Mouse (Mus musculus): ENCODE results near the gene Ssmem1.

The Ssmem1 gene

DNA sequence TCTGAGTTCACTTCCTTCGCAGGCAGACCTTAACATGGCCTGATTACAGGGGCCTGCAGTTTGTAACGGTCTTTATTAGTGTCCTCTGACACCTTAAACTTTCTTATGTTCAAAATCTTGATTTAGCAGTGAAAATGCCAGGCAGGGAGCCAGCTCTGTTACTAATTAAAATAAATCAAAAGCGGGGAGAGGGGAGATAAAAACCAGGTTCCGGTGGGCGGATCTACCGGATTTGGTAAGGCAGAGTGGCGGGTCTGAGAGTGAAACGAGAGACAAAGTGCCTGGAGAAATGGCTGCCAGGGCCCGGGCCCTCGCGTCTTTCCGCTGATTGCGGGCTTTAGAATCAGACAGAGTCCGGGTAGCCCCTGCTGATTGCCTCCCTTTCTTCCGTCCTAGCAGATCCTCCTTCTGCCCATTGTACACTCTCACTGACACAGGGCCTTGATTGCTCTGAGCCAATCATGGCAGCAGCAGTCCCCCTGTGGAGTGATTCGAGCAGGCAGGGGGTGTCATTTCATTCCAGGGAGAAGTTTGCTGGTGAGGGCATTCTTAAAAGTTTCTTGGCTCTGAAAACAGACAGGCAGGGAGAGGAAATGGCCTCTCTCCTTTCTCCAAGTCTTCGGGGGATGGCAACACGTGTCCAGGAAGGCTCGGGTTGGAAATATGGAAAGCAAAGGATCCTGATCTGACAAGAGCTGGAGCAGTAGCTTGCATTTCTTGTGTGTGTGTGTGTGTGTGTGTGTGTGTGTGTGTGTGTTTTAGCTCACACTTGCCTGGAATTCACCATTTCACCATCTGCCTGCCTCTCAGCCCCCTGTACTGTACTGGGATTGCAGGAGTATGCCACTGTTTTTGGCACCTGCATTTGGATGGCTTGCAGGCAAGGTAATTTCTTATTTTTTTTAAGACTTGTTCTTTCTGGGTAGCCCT is 17.2 kb downstream of the Ssmem1 start:
- DNase-seq (ENCODE audit: low spot score), result no peak

DNA sequence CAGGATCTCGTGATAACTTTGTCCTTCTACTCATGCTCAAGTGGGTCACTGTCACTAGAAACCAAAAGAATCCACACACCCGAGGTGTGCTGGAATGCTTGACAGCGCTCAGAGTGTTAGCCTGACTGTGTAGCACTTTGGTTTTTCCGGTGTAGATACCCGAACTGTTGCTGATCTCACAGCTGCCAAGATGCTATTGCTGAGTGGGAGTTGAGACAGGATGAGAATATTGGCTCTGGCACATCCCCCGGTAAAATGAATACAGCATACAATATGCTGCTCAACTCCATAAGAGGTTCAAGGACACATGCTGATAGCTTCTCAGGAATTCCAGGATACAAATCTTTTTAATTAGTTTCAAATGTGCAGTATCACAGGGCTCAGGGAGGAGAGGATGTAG is 19.2 kb downstream of the Ssmem1 start:
- no peak for DNase-seq (ENCODE audit: low spot score)

DNA sequence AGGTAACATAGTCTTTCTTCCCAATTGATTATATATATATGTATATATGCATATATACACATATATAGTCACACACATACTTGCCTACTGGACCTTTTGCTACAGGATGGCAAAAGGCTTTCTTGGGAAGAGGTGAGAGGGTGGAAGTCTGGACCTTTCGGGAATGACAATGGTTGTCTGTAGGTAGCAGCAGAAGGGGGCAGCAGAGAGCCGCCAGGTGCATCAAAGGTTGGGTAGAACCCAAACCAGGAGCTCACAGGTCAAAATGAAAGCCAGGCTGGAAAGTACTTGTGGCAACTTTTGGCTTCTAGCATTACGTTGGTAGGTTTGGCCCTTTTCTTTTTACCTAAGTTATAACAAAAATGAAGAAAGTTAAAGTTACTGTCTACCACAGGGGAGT is 25.7 kb downstream of the Ssmem1 start:
- DNase-seq (ENCODE audit: low spot score), result peak; percentile 72

DNA sequence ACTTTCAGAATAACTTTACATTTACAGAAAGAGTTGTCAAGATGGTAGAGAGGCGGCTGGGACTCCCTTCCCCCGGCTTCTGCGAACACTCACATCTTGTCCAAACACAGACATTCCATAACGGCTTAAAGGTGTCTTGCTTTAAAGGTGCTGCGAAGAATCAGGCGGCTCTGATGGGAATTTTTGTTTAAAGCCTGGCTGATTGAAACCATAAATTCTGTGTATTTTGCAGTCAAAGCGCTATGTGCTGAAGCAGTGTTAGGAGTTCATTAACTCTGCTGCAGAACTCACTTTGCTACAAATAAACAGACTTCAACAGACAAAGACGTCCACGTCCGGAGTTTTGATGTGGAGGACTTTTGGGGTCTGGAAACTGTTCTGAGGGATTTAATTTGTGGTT is 28.6 kb downstream of the Ssmem1 start:
- no peak for DNase-seq (ENCODE audit: low spot score)

DNA sequence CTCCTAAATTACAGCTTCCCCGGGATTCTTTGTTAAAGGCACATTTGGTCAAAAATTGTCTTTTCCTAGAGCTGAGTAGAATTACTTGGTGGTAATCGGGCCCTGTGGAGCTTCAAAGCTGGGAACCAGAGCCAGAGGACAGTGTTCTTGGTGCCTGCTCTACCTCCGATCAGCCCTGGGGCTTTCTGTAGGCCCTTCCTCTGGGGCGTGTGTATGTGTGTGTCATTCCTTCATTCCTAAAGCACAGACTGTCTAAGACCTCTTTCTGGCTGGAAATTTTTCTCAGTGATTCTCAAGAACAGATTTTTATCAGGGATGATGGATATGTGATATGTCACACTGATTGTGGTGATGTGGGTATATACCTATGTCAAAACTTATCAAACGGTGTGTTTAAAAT is 29.2 kb downstream of the Ssmem1 start:
- DNase-seq (ENCODE audit: low spot score), result no peak

DNA sequence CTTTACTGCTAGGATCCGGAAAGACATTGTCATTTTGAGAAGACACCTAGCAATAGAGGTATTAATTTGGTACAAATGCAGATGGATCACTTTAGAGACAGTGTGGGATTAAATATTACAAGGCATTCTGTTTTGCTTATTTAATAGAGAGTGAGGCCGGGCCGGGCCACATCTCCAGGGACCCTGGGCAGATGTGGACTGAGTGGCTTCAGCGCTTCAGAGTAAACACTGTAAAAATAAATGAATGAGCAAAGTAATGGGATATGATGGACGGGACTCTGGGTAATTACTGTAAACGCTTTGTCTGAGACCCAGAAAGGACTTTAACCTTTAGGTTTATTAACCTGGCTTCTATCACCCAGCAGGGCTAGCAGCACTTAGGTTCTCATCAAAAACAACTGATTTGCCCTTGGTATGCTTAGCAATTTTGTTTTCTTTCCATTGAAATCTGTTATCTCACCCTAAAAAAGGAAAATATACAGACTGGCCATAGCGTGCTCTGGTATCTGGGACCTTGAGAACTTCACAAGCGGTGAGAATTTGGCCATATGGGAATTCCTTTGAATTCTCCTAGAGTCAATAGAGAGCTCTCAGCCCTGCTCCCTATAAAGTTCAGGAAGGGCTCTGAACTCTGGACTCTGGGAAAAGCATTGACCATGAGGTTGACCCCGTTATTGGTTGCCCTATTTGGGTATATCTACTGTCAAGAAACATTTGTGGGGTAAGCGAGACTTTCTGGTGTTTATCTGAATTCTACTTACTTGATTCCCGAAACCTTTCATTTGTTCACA is 31.6 kb downstream of the Ssmem1 start, which contains the start of gene Cpa2:
Gene Cpa2 (plus strand): TSS at position 574 of the 791 bp plus-strand sequence.
- no peak for DNase-seq (ENCODE audit: low spot score)

DNA sequence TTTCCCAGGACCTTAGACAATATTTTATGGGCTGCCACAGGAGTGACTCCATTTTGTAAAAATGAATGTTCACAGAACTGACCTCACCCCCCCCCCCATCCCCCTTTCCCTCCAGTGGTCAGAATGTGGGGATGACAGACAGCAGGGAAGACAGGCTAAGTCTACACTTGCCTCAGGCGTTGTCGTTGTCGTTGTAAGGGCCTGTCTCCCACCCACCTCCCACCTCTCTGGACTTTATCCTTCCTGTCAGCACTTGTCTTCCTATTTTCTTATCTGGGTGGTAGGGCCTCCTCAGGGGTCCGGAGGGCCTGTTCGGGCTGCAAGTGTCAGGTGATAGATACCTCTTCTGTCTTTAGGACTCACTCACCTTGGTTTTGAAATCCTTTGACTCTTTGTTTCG is 32.6 kb downstream of the Ssmem1 start:
- no peak for DNase-seq (ENCODE audit: low spot score)

DNA sequence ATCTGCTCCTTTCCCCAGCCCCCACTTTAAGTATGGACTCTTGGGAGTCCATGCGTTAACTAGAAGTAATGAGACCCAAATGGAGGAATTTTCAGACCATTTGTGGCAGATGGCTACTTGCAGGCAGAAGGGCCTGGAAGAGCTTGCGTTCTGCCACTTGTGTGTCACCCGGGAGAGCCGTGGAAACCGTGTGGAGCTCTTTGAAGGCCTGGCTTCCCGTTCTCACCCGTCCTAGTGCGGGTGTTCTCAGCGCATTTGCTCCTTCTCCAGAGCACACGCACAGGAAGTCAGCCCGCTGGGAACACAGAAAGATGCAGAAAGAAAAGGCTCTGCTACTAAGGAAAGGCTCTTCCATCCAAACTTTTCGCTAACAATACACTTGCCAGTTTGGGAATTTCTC is 33.4 kb downstream of the Ssmem1 start:
- no peak for DNase-seq (ENCODE audit: low spot score)

DNA sequence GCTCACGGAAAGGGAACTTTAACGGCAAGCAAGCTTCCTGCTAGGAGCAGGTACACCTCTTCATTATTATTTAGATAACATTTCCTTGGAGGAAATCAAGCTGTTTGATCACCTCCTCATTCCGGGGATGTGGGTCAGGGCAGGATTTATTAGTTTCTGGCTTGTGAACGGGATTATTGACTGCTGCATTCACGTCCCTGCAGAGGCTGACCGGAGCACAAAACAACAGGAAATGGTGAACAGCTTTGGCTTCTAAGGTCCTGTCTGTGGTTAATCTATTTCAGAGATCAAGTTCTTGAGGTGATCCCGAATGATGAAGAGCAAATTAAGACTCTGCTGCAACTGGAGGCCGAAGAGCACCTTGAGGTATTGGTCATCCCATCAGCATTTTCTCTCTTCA is 34.2 kb downstream of the Ssmem1 start:
- no peak for DNase-seq (ENCODE audit: low spot score)

DNA sequence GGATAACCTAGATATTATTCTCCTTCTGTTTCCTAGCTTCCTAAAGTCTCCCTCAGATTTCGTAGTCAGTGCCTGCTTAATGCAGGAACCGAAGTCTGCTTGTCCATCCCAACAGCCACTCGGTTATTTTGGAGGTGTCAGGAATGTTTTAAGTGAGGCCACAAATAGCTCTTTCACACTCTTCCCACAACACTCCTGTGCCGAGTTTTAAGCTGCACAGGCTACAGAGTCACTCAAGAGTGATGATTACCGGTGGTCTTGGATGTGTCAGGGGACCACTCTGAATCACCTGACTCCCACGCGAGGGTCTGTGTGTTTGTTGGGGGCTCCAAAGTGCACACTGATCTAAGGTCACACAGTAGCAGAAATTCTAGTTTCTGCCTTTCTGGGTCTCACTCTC is 36.0 kb downstream of the Ssmem1 start:
- DNase-seq (ENCODE audit: low spot score), result no peak

DNA sequence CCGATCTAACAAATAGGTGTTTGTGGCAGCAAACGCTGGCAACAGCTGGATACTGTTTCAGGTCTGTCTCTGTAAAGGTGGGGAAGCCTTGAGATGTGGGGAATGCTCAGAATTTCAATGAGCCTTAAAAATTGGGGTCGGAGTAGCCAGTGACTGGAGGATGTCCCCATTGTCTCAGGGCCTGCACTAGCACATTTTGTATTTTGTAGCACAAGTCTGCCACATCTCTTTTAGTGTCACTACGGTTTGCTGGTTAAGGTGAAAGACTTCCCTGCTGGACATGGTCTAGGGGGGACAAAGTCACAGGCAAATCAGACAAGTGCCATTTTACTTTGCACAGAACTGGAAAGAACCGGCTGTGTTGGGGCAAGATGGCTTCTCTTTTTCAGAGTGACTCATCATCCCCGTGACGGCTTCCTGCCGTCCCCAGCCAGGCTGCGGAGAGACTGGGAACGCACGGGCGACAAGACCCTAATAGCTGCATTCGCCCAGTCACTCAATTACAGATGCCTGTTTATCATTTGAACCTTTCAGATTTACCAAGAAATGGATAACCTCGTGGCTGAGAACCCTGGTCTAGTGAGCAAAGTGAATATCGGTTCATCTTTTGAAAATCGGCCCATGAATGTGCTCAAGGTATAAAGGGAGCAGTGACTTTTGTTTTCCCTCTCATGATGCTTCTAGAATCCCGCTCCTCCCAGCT is 37.1 kb downstream of the Ssmem1 start:
- no peak for DNase-seq (ENCODE audit: low spot score)

DNA sequence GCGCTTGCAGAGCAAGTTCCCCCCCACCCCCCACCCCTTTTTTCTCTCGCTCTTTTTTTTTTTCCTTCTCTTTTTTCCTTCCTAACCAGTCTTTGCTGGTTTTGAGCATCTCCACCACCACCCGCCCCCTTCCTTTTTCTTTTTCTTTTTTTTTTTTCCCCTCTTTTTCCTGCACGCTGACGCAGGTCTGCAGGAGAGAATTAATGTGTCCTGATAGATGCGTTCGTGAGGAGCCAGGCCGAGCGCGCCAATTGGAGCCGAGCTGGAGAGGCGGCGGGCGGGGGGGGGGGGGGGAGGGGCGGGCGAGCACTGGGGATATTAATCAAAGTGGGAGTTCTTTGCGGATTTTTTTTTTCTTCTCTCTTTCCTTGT is 37.6 kb downstream of the Ssmem1 start:
- no peak for DNase-seq (ENCODE audit: low spot score)

DNA sequence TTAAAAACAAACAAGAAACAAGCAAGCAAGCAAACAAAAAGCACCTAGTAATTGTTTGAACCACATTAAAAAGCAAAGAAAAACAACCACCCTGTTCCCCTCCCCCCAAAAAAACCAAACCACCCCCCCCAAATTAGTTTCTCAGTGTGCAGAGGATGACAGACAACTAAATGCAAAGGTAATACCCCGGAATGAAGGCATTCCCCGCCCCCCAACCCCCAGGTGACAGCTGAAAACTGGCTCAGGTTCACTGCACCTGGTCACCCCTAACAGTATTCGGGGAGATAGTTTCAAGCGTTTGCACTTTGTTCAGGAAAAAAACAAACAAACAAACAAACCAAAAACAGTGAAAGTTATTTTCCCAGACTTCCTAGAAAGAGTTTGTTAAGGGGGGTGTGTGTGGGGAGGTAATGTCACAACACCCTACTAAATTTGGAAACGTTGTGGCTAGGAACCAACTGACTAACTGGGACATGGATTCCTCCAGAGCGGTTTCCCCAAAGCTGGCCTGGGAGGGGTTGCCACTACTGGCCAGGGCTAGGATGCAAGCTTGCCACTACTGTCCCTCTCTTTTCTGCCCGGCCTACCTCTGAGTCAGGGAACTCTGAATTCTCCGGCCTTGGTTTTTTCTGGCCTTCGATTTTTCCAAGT is 38.1 kb downstream of the Ssmem1 start:
- peak; percentile 93 for DNase-seq (ENCODE audit: low spot score)

DNA sequence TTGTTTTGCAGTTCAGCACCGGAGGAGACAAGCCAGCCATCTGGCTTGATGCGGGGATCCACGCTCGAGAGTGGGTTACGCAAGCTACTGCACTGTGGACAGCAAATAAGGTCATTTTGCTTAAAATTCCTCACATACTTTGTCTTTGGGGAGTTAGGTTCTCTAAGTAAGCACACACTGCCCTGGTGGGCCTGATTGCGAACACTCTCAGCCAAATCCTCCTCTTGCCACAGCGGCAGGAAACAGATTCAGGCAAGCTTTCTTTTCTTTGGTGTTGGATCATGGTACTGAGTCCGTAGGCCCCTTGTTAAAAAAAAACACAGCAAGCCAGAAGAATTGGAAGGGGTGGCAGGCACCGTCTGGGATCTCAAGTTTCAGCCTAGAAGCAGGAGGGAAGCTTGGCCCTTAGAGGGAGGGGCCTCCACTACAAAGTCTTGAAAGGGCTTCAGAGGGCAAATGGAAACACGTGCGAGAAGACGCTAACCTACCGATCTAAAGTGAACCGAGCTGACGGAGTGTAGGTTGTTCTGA is 39.6 kb downstream of the Ssmem1 start:
- peak; percentile 50 for DNase-seq (ENCODE audit: low spot score)

DNA sequence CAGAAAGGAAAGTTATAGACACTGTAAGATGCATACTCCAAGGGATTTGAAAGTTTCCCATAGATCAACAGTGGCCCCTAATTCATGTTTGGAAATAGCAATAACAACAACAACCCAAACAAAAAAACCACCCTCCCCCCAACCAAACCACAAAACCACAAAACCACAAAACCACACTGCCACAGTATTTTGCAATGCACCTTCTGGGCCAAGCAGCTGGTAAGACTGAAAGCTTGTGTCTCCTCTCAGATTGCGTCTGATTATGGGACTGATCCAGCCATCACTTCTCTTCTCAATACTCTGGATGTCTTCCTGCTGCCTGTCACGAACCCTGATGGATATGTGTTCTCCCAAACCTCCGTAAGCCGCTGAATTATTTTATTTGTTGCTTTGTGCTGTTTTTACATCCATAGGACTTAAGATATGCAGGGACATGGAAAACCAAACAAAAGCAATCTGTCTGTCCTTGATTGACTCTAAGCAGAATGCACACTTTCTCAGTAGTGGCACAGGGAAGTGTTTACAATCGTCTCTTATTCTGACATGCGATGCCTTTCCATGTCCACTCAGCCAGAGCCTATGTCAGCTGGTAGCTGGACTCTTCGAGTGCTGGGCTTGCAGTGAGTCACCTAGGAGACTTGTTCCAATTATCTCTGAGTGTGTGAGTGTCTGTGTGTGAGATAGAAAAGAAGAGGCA is 41.0 kb downstream of the Ssmem1 start:
- peak; percentile 84 for DNase-seq (ENCODE audit: low spot score)

DNA sequence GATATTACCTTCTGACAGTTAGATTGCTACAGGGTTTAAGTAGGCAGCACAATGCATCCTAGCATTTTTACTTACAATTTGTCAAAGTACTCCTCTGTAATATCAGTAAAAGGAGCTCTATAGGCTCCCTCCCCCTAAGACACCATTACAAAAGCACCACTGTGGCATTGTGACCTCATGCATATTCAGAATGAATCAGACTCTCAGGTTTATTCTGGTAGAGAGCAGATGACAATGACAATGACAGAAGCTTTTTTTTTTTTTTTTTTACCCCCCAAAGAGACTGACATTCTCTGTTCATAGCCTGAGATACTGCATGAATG is 41.5 kb downstream of the Ssmem1 start:
- no peak for DNase-seq (ENCODE audit: low spot score)

DNA sequence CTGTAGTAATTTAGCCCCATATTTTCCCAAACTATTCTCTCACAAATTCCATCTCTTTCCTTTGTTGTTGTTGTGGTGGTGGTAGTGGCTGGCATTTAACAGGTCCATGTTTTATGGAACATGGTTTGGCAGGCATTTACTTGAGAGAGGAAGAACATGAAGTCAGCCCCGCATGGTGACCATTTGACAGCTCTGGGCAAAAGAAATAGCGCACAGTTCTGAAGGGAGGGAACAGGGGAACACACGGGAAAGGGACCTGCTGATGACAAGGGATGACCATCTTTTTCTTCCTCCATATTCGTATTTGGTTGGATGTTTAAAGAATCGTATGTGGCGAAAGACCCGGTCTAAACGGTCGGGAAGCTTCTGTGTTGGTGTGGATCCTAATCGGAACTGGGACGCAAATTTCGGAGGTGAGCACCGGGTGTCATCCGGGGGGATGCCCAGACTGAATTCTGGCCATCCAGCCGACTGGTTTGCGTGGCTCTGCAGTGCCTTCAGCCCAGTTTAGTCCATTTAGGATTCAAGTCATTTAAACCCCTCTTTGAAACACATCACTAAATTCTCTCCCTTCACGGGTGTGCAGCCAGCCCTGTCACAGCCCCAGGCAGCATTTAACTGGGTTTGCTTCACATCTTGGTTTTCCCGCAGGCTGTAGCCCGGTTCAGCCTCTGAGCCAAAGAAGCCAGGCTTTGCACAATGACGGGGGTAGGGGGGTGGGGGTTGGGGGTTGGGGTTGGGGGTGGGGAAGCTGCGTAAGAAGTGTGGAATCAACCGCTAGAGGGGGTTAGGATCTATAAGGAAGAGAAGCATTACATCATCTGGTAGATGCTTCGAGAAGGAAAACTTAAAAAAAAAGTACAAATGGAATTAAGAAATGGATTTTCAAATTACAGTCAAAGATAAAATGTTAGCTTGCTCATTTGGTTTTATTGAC is 42.3 kb downstream of the Ssmem1 start:
- no peak for DNase-seq (ENCODE audit: low spot score)

DNA sequence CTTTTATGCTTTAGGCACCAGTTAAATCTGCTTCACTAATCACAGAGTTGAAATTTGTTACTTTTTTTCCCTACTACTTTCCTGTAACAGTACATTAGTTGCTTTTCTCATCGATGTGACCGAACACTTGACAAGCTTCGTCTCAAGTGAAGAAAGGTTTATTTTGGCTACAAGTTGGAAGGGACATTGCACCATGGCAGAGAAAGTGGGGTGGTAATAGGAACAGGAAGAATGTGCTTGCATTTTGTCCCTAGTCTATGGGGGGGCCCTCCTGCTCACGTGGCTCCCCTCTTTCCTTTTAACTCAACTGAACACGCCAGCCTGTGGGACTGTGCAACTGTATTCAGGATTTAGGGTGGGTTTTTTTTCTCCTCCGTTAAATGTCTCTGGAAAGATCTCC is 43.0 kb downstream of the Ssmem1 start:
- DNase-seq (ENCODE audit: low spot score), result peak; percentile 73

DNA sequence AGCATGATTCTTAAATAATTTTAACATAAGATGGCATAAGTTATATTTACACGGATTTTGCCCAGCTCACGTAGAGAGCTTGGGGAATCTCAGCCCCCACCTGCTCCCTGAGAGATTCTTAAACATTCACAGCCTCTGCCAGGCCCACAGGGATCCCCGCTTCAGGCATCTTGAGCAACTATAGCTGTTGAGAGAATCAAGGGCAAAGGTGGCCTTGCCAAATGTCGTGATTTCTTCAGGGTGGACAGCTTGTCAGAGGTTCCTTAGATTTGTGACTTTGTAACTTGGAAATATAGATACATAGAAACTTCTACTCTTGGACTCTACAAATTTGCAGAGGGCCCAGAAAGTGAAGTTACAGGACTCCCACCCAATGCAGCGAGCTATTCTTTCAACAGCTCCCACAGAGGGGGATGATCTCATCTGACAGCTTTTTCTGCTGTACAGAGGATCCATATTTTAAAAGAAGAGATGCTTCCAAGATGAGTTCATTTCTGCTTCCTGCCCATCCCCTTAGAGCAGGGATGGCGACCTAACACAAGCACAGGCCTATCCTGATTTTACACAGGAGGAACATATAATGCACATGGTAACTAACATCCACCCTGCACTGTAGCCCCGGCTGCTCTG is 43.8 kb downstream of the Ssmem1 start:
- DNase-seq (ENCODE audit: low spot score), result peak; percentile 92

DNA sequence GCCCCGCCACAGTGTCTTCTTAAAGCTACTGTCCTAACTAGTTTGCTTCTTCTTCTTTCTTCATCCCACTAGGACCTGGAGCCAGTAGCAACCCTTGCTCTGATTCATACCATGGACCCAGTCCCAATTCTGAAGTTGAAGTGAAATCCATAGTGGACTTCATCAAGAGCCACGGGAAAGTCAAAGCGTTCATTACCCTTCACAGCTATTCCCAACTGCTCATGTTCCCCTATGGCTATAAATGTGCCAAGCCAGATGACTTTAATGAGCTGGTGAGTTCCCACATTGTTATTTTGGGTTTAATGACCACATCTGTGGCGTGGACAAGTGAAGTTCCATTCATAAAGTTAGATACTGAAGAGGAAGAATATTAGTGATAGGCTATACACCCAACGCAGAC is 44.4 kb downstream of the Ssmem1 start:
- DNase-seq (ENCODE audit: low spot score), result peak; percentile 56
